Mouse (Mus musculus) layer of hippocampus, adult 18-20 months (tissue): ENCODE measurements at regions not wholly inside any gene's neighbourhood (a gene's known extent, or its start where the extent isn't known, plus 50 kb on each side); places are given as distances from the start of the nearest gene placed in this dataset.

ENCODE experiments used
- DNase-seq, 2 experiments: peaks; one replicate each; pipeline ENCODE4 v3.0.0; 2022; ENCODE audit warnings: low spot score in 2 of 2

- no peak for DNase-seq
These were observed 427.4 kb downstream of the Prdm2 start for GRCm38 (mm10) chr4:142785386-142785785.

- DNase-seq, result no peak
These were observed 435.9 kb downstream of the Prdm2 start for GRCm38 (mm10) chr4:142776711-142777411.

- no peak for DNase-seq
These were observed 437.8 kb downstream of the Prdm2 start for GRCm38 (mm10) chr4:142775023-142775422.

GRCm38 (mm10) chr4:142773651-142774151, 439.1 kb downstream of the Prdm2 start:
- DNase-seq, result no peak

GRCm38 (mm10) chr4:142772751-142773455, 439.9 kb downstream of the Prdm2 start:
- peak in 1 of 2 experiments; percentile 9 for DNase-seq

- no peak for DNase-seq
These were observed 441.2 kb downstream of the Prdm2 start for GRCm38 (mm10) chr4:142771520-142772150.

GRCm38 (mm10) chr4:142770177-142770576, 442.6 kb downstream of the Prdm2 start:
- no peak for DNase-seq

- no peak for DNase-seq
These were observed 445.1 kb downstream of the Prdm2 start for GRCm38 (mm10) chr4:142767665-142768064.

GRCm38 (mm10) chr4:142761577-142761976, 451.2 kb downstream of the Prdm2 start:
- DNase-seq, result no peak

GRCm38 (mm10) chr4:142758102-142758501, 454.7 kb downstream of the Prdm2 start:
- no peak for DNase-seq

GRCm38 (mm10) chr4:142756332-142756731, 456.5 kb downstream of the Prdm2 start:
- peak; percentile 6 to 44 for DNase-seq

- DNase-seq, result no peak
These were observed 462.9 kb downstream of the Prdm2 start for GRCm38 (mm10) chr4:142749918-142750317.

GRCm38 (mm10) chr4:142723554-142723907, 484.3 kb upstream of the Kazn start:
- DNase-seq, result no peak

GRCm38 (mm10) chr4:142722845-142723553, 483.8 kb upstream of the Kazn start:
- DNase-seq, result no peak

GRCm38 (mm10) chr4:142701606-142702005, 462.4 kb upstream of the Kazn start:
- DNase-seq, result no peak

- no peak for DNase-seq
These were observed 455.7 kb upstream of the Kazn start for GRCm38 (mm10) chr4:142694926-142695325.

- DNase-seq, result no peak
These were observed 449.0 kb upstream of the Kazn start for GRCm38 (mm10) chr4:142688241-142688640.

- no peak for DNase-seq
These were observed 438.2 kb upstream of the Kazn start for GRCm38 (mm10) chr4:142677426-142677825.

GRCm38 (mm10) chr4:142674641-142675465, 435.7 kb upstream of the Kazn start:
- DNase-seq, result no peak

GRCm38 (mm10) chr4:142671872-142672458, 432.8 kb upstream of the Kazn start:
- DNase-seq, result no peak
